Mouse (Mus musculus) liver, adult 2 months (tissue): ENCODE measurements around the gene Rrnad1.

ENCODE experiments used
- CTCF ChIP-seq: fragments of 200-500 bp; IDR thresholded peaks from 2 replicates; pipeline ENCODE4 v1.5.1; 2011; ENCODE audit warnings: low read depth, low read length, control low read depth
- POLR2A ChIP-seq: fragments of 200-500 bp; IDR thresholded peaks from 2 replicates; pipeline ENCODE4 v1.6.1; 2011; ENCODE audit warnings: low read length, control low read depth; ENCODE audit not compliant: insufficient read depth; ENCODE audit errors: extremely low read depth

GRCm38 (mm10) chr3:87886004-87886365, 44.5 kb downstream of the Rrnad1 start:
- TF ChIP-seq CTCF, result no peak
- no peak for TF ChIP-seq POLR2A
